Mouse (Mus musculus): ENCODE results near the gene Gfod2. TPM values are rescaled to one million over a fixed set of nuclear protein-coding genes. Genes with fewer than 3 reads are reported as not detected.

The Gfod2 gene
- total and polyA plus RNA-seq, 2 experiments = 3.4 to 6.3 TPM

DNA sequence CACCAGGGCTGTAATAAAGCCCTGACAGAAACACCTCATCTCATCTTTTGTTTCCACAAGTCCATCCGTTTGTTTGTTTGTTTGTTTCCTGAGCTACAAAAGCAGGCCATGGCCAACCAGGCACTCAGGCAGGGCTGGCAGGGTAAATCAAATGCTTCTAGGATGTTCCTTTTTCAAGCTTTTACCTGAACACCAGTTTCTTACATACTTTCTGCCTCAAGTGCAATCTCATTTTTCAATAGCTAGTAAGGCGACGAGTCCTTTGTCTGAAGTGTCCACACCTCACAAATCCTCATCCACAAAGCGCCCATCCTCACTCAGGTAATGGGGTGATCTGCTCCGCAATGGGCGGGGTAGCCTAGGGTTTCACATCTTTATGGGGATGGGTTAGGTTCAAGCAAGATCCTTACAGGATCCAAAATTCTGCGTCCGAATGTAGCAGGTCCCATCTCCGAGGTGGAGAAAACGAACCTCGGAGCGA lies 628 bp downstream of the Gfod2 start:
- Histone ChIP-seq H3K27ac (replicated peaks; ENCODE audit: insufficient read depth, low read depth, low read length) (peak overlapping the region; percentile 68), H3K79me2 (ENCODE audit: control insufficient read depth, insufficient read depth, low read length) (peaks cover 7% of the 10 kb centered on the region; the same call in 1 of the 2 replicates), H3K36me3 (ENCODE audit: control insufficient read depth, insufficient read depth, low read length) (no peaks in the 10 kb centered on the region), H3K9ac (ENCODE audit: low read depth, low read length) (peak overlapping the region; percentile 86), H3K4me1 (ENCODE audit: control insufficient read depth, insufficient read depth, low read length) (peaks cover 13% of the 10 kb centered on the region), H3K27me3 (ENCODE audit: control insufficient read depth, insufficient read depth, low read length) (no peaks in the 10 kb centered on the region), H3K4me3 (ENCODE audit: insufficient read depth, low read depth, low read length) (peak overlapping the region; percentile 90)
- 8% methylated on average over 12 of the region's 12 CpGs for WGBS
- DNase-seq (ENCODE audit: extremely low read depth, low read depth, low spot score) = no peak
- TF ChIP-seq CTCF (IDR thresholded peaks at IDR 0.05; ENCODE audit: low read depth, low read length) (no peak), POLR2A (IDR thresholded peaks at IDR 0.05; ENCODE audit: extremely low read depth, insufficient read depth, low read length) (no peak)

DNA sequence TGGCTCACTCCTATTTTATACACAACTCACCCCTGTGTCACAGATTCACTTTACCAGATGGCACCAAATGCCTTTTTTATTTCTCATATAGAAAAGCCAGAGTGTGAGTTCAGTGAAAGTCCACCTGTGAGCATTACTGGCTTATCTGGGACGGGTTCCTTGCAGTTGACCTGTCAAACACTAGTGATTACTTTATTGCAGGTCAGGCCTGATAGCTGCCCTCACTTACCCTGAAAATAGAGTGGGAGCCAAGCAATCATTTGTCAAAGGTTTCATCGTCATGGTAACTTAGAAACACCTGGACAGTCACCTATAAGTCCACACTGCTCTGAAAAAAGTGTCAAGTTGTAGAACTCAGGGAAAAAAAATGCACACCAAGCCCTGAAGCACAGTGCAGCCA lies 3.8 kb downstream of the Gfod2 start:
- no peaks in the 10 kb centered on the region for H3K27me3 ChIP-seq (ENCODE audit: control insufficient read depth, insufficient read depth, low read length)
- peaks cover 8% of the 10 kb centered on the region; the same call in 1 of the 2 replicates for H3K79me2 ChIP-seq (ENCODE audit: control insufficient read depth, insufficient read depth, low read length)
- no peak overlapping the region for H3K27ac ChIP-seq (replicated peaks; ENCODE audit: insufficient read depth, low read depth, low read length)
- DNase-seq (ENCODE audit: extremely low read depth, low read depth, low spot score) = peak; percentile 91
- 26% methylated on average over 2 of the region's 2 CpGs for WGBS
- H3K9ac ChIP-seq (ENCODE audit: low read depth, low read length) = no peak overlapping the region
- H3K4me3 ChIP-seq (ENCODE audit: insufficient read depth, low read depth, low read length) = no peak overlapping the region
- TF ChIP-seq CTCF (IDR thresholded peaks at IDR 0.05; ENCODE audit: low read depth, low read length) (no peak), POLR2A (IDR thresholded peaks at IDR 0.05; ENCODE audit: extremely low read depth, insufficient read depth, low read length) (no peak)
- peaks cover 22% of the 10 kb centered on the region for H3K4me1 ChIP-seq (ENCODE audit: control insufficient read depth, insufficient read depth, low read length)
- H3K36me3 ChIP-seq (ENCODE audit: control insufficient read depth, insufficient read depth, low read length) = no peaks in the 10 kb centered on the region

DNA sequence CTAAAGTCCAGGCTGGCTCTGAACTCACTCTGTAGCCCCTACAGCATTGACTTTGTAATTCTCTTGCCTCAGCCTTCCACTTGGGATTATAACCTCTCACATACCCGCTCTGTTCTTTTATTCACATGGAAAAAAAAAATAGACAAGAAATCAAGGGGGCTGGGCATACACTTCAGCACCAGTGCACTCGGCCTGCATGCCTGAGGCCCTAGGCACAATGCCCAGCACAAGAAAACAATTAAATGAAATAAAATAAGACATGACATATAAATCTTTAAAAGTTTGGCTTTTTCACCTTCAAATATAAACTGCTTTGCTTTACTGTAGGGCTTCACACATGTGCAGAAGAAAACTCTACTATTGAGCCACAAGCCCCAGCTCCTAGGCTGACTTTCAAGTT lies 4.5 kb downstream of the Gfod2 start:
- H3K79me2 ChIP-seq (ENCODE audit: control insufficient read depth, insufficient read depth, low read length) = peaks cover 13% of the 10 kb centered on the region; the same call in 1 of the 2 replicates
- no peak overlapping the region for H3K4me3 ChIP-seq (ENCODE audit: insufficient read depth, low read depth, low read length)
- no peaks in the 10 kb centered on the region for H3K27me3 ChIP-seq (ENCODE audit: control insufficient read depth, insufficient read depth, low read length)
- TF ChIP-seq POLR2A (IDR thresholded peaks at IDR 0.05; ENCODE audit: extremely low read depth, insufficient read depth, low read length) = no peak
- no peak for TF ChIP-seq CTCF (IDR thresholded peaks at IDR 0.05; ENCODE audit: low read depth, low read length)
- no peaks in the 10 kb centered on the region for H3K36me3 ChIP-seq (ENCODE audit: control insufficient read depth, insufficient read depth, low read length)
- H3K9ac ChIP-seq (ENCODE audit: low read depth, low read length) = no peak overlapping the region
- DNase-seq (ENCODE audit: extremely low read depth, low read depth, low spot score) = no peak
- H3K27ac ChIP-seq (replicated peaks; ENCODE audit: insufficient read depth, low read depth, low read length) = no peak overlapping the region
- peaks cover 26% of the 10 kb centered on the region for H3K4me1 ChIP-seq (ENCODE audit: control insufficient read depth, insufficient read depth, low read length)
- 75% methylated on average over 2 of the region's 2 CpGs for WGBS

DNA sequence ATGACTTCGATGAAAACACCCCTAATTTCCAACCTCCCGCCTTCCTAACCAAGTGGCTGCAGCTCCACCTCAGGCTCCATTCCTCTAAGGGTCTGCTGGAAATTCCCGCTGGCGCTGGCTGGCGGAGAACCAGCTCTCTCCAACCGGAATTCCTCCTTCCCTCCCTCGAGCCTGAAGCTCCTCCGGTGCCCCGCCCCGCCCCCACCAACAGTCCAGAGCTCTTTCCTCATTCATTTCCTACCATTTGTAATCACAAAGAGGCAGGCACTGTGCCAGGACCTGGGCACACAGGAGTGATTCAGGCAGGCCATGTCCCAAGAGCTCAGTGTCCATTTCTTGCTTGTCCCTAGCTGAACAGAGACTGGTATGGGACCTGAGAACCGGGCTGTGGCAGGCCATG lies 7.9 kb downstream of the Gfod2 start:
- DNase-seq (ENCODE audit: extremely low read depth, low read depth, low spot score) = peak; percentile 91

DNA sequence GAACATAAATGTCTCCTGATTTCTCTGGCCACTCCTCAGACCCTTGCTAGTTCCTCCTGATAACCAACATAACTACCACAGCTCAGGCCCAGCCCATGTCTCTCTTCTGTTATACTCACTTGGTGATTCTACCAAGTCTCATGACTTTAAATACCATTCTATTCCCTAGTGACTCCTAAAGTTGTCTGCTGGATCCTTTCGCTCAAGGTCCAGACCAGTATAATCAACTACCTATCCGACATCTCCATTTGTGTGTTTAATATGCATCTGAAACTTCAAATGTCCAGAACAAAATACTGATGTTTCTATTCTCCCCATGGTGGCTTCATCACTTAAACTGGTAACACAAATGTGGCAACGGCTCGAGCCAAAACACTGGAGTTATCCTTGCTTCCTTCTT lies 15.2 kb downstream of the Gfod2 start:
- Histone ChIP-seq H3K4me3 (ENCODE audit: insufficient read depth, low read depth, low read length) (no peak overlapping the region), H3K27me3 (ENCODE audit: control insufficient read depth, insufficient read depth, low read length) (no peaks in the 10 kb centered on the region), H3K27ac (replicated peaks; ENCODE audit: insufficient read depth, low read depth, low read length) (no peak overlapping the region), H3K4me1 (ENCODE audit: control insufficient read depth, insufficient read depth, low read length) (peaks cover 12% of the 10 kb centered on the region; the same call in 1 of the 2 replicates), H3K79me2 (ENCODE audit: control insufficient read depth, insufficient read depth, low read length) (peaks cover 19% of the 10 kb centered on the region), H3K36me3 (ENCODE audit: control insufficient read depth, insufficient read depth, low read length) (no peaks in the 10 kb centered on the region), H3K9ac (ENCODE audit: low read depth, low read length) (no peak overlapping the region)
- TF ChIP-seq POLR2A (IDR thresholded peaks at IDR 0.05; ENCODE audit: extremely low read depth, insufficient read depth, low read length) = no peak
- no peak for TF ChIP-seq CTCF (IDR thresholded peaks at IDR 0.05; ENCODE audit: low read depth, low read length)
- 95% methylated on average over 4 of the region's 4 CpGs for WGBS
- no peak for DNase-seq (ENCODE audit: extremely low read depth, low read depth, low spot score)

More for the DNA sequence above, 7.9 kb downstream of the Gfod2 start:
- WGBS = 12% methylated on average over 11 of the region's 11 CpGs
- TF ChIP-seq POLR2A (IDR thresholded peaks at IDR 0.05; ENCODE audit: extremely low read depth, insufficient read depth, low read length) (no peak), CTCF (IDR thresholded peaks at IDR 0.05; ENCODE audit: low read depth, low read length) (no peak)
- H3K27ac ChIP-seq (replicated peaks; ENCODE audit: insufficient read depth, low read depth, low read length) = 0 out of 2 replicates have a peak overlapping the region, but pooled peaks have one; percentile 39
- H3K27me3 ChIP-seq (ENCODE audit: control insufficient read depth, insufficient read depth, low read length) = no peaks in the 10 kb centered on the region
- H3K4me1 ChIP-seq (ENCODE audit: control insufficient read depth, insufficient read depth, low read length) = peaks cover 28% of the 10 kb centered on the region
- H3K4me3 ChIP-seq (ENCODE audit: insufficient read depth, low read depth, low read length) = no peak overlapping the region
- H3K9ac ChIP-seq (ENCODE audit: low read depth, low read length) = no peak overlapping the region
- no peaks in the 10 kb centered on the region for H3K36me3 ChIP-seq (ENCODE audit: control insufficient read depth, insufficient read depth, low read length)
- peaks cover 11% of the 10 kb centered on the region; the same call in 1 of the 2 replicates for H3K79me2 ChIP-seq (ENCODE audit: control insufficient read depth, insufficient read depth, low read length)

DNA sequence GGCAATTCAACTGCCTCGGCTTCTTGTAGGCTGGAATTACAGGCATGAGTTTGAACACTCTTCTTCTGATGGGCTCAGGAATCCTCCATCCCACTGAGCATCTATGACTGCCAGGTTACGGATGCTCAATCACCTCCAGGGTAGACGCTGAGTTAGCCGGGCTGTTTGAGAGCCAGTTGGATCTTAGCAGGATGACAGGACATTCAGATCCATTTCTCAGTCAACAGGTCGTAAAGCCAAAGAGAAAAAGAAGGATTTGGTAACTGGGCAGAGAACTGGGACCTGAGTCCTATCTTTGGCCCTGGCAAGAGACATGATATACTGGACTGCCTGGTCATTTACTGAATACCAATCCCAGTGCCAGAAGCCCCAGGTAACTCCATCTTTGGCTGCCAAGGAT lies 19.2 kb downstream of the Gfod2 start:
- peaks cover 23% of the 10 kb centered on the region for H3K79me2 ChIP-seq (ENCODE audit: control insufficient read depth, insufficient read depth, low read length)
- H3K4me1 ChIP-seq (ENCODE audit: control insufficient read depth, insufficient read depth, low read length) = peaks cover 6% of the 10 kb centered on the region; the same call in 1 of the 2 replicates
- WGBS = 89% methylated on average over 5 of the region's 5 CpGs
- no peaks in the 10 kb centered on the region for H3K36me3 ChIP-seq (ENCODE audit: control insufficient read depth, insufficient read depth, low read length)
- H3K4me3 ChIP-seq (ENCODE audit: insufficient read depth, low read depth, low read length) = no peak overlapping the region
- H3K27ac ChIP-seq (replicated peaks; ENCODE audit: insufficient read depth, low read depth, low read length) = no peak overlapping the region
- TF ChIP-seq CTCF (IDR thresholded peaks at IDR 0.05; ENCODE audit: low read depth, low read length) (no peak), POLR2A (IDR thresholded peaks at IDR 0.05; ENCODE audit: extremely low read depth, insufficient read depth, low read length) (no peak)
- no peak overlapping the region for H3K9ac ChIP-seq (ENCODE audit: low read depth, low read length)
- DNase-seq (ENCODE audit: extremely low read depth, low read depth, low spot score) = no peak
- no peaks in the 10 kb centered on the region for H3K27me3 ChIP-seq (ENCODE audit: control insufficient read depth, insufficient read depth, low read length)
